Mouse (Mus musculus) intestine, postnatal 0 days (tissue): ENCODE data around the gene Fzd1. TPM values are rescaled to one million over a fixed set of nuclear protein-coding genes. Genes with fewer than 3 reads are reported as not detected.

Experiments
- ATAC-seq: fragments of 200-750 bp; cut with Nextera tagmentation; 2 replicates; pipeline ENCODE4 v1.8.0; 2017; ENCODE audit warnings: mild to moderate bottlenecking, moderate TSS enrichment, moderate library complexity
- H3K27ac ChIP-seq: fragments of 300-500 bp; sonication (generic); 2 replicates; pipeline ENCODE4 v1.5.1; 2014; ENCODE audit warnings: mild to moderate bottlenecking, low read depth, low read length, moderate library complexity
- H3K27me3 ChIP-seq: fragments of 300-500 bp; sonication (generic); replicated peaks from 2 replicates; pipeline ENCODE4 v1.6.1; 2014; ENCODE audit warnings: low read length, mixed read lengths; ENCODE audit not compliant: control insufficient read depth, insufficient read depth
- H3K36me3 ChIP-seq: fragments of 300-500 bp; sonication (generic); 2 replicates; pipeline ENCODE4 v1.6.1; 2014; ENCODE audit warnings: mild to moderate bottlenecking, moderate library complexity; ENCODE audit not compliant: control insufficient read depth, insufficient read depth
- H3K4me1 ChIP-seq: fragments of 300-500 bp; sonication (generic); replicated peaks from 2 replicates; pipeline ENCODE4 v1.6.1; 2014; ENCODE audit warnings: antibody characterized with exemption, low read length, mixed read lengths; ENCODE audit not compliant: control insufficient read depth, insufficient read depth
- H3K4me2 ChIP-seq: fragments of 300-500 bp; sonication (generic); replicated peaks from 2 replicates; pipeline ENCODE4 v1.6.1; 2014; ENCODE audit warnings: low read depth, mild to moderate bottlenecking, moderate library complexity
- H3K4me3 ChIP-seq: fragments of 300-500 bp; sonication (generic); 2 replicates; pipeline ENCODE4 v1.5.1; 2014; ENCODE audit warnings: low read depth, low read length
- H3K9ac ChIP-seq: fragments of 300-500 bp; sonication (generic); 2 replicates; pipeline ENCODE4 v1.6.1; 2014; ENCODE audit warnings: mild to moderate bottlenecking, low read depth, low read length
- H3K9me3 ChIP-seq: fragments of 300-500 bp; sonication (generic); 2 replicates; pipeline ENCODE4 v1.6.1; 2016; ENCODE audit warnings: mixed run types; ENCODE audit not compliant: control insufficient read depth
- CTCF ChIP-seq: sonication (generic); IDR thresholded peaks from 2 replicates; pipeline ENCODE4 v1.5.1; 2016; ENCODE audit warnings: low read depth, mild to moderate bottlenecking, control low read depth, antibody characterized with exemption, moderate library complexity
- WGBS: fragments of 180-500 bp; shearing (Covaris S2); extraction: QIAGEN DNeasy Blood & Tissue Kit; methylation state at CpG from one replicate; pipeline ENCODE4 v1.1.7; 2014; 5-methylcytosine and 5-hydroxymethylcytosine counted together
- microRNA-seq: library from miRNA; unstranded; fragments of <30 nt; microRNA quantifications from one replicate; pipeline ENCODE4, GENCODE M21; 2016
- polyA plus RNA-seq: library from polyadenylated mRNA; unstranded; fragments of >200 nt; fragmentation: Nextera tagmentation; extraction: Ambion mirVana; gene quantifications from 2 replicates; pipeline ENCODE4 v1.2.1, GENCODE M21; 2015

Fzd1 gene
- polyA plus RNA-seq, 1 experiment from 2014 or later, result 9.4 TPM

- H3K4me2 ChIP-seq, result no peak overlapping the region
- H3K27me3 ChIP-seq, result no peaks in the 10 kb centered on the region
- H3K36me3 ChIP-seq, result no peaks in the 10 kb centered on the region
- no peaks in the 10 kb centered on the region for H3K4me1 ChIP-seq
- 86% methylated on average over 7 of the region's 7 CpGs for WGBS
- H3K9me3 ChIP-seq, result no peaks in the 10 kb centered on the region
- TF ChIP-seq CTCF, result no peak
- no peak overlapping the region for H3K4me3 ChIP-seq
- ATAC-seq, result no peak
- no peak overlapping the region for H3K27ac ChIP-seq
- H3K9ac ChIP-seq, result no peak overlapping the region
Measured at GRCm38 (mm10) chr5:4735461-4735860, 22.4 kb downstream of the Fzd1 start.

GRCm38 (mm10) chr5:4733239-4733638 is 24.6 kb downstream of the Fzd1 start:
- H3K9me3 ChIP-seq, result no peaks in the 10 kb centered on the region
- H3K27ac ChIP-seq, result no peak overlapping the region
- H3K4me3 ChIP-seq, result no peak overlapping the region
- WGBS, result 43% methylated on average over 4 of the region's 4 CpGs
- TF ChIP-seq CTCF, result no peak
- H3K36me3 ChIP-seq, result no peaks in the 10 kb centered on the region
- H3K4me2 ChIP-seq, result no peak overlapping the region
- H3K4me1 ChIP-seq, result no peaks in the 10 kb centered on the region
- H3K27me3 ChIP-seq, result no peaks in the 10 kb centered on the region
- ATAC-seq, result no peak
- H3K9ac ChIP-seq, result no peak overlapping the region

- Histone ChIP-seq H3K9ac (no peak overlapping the region), H3K27ac (no peak overlapping the region), H3K4me3 (no peak overlapping the region), H3K4me1 (no peaks in the 10 kb centered on the region), H3K9me3 (no peaks in the 10 kb centered on the region), H3K4me2 (no peak overlapping the region), H3K27me3 (no peaks in the 10 kb centered on the region), H3K36me3 (no peaks in the 10 kb centered on the region)
- no peak for ATAC-seq
- 47% methylated on average over 10 of the region's 10 CpGs for WGBS
- no peak for TF ChIP-seq CTCF
Measured at GRCm38 (mm10) chr5:4732241-4733229, 25.3 kb downstream of the Fzd1 start.

DNA sequence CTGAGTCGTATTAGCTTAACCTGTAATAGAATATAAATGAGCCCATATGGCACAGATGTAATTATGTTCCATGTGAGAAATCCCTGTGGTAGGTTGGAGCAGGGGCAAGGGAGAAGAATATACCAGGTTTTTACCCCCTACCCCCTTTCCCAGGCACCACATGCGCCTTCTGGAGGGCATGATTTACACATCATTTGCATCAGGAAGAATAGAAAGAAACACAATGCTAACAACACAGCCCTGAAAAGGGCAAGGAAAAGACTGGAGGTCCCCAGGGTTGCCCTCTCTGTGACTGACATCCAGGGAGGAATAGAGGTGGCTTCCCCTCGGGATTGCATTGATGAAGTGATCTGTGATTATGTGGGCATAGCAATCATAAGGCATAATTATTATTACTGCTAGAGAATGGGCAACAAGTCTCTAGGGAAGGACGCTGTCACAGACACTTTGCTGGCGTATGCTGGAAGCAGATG is 26.1 kb downstream of the Fzd1 start:
- Histone ChIP-seq H3K36me3 (no peaks in the 10 kb centered on the region), H3K4me3 (no peak overlapping the region)

GRCm38 (mm10) chr5:4731064-4731463 is 26.8 kb downstream of the Fzd1 start:
- ATAC-seq, result no peak
- TF ChIP-seq CTCF, result no peak
- Histone ChIP-seq H3K27me3 (no peaks in the 10 kb centered on the region), H3K4me1 (no peaks in the 10 kb centered on the region), H3K4me2 (no peak overlapping the region), H3K36me3 (no peaks in the 10 kb centered on the region), H3K9me3 (no peaks in the 10 kb centered on the region), H3K4me3 (no peak overlapping the region), H3K27ac (no peak overlapping the region), H3K9ac (no peak overlapping the region)
- 79% methylated on average over 3 of the region's 3 CpGs for WGBS

More for the DNA sequence above, 26.1 kb downstream of the Fzd1 start:
- H3K27me3 ChIP-seq, result no peaks in the 10 kb centered on the region
- no peak overlapping the region for H3K9ac ChIP-seq
- 83% methylated on average over 5 of the region's 5 CpGs for WGBS
- no peak for ATAC-seq
- H3K27ac ChIP-seq, result no peak overlapping the region
- no peaks in the 10 kb centered on the region for H3K4me1 ChIP-seq
- no peak for TF ChIP-seq CTCF
- H3K9me3 ChIP-seq, result no peaks in the 10 kb centered on the region
- H3K4me2 ChIP-seq, result no peak overlapping the region

Small RNA genes within 50 kb of the gene (microRNA-seq; reads per million reads assigned to microRNA genes)
- gene Gm44483, result not detected
